ENCODE assay signal across 22 mouse cellular contexts in genomic region chr5:149340361-149340760, GRCm38 (mm10).
A peak's percentile ranks its signal among the peaks of the same experiment; 100 is the strongest.
DNase-seq lines count a peak whose midpoint lies in the region; TF ChIP-seq lines count a peak whose summit lies in the region.
"Had no signal": no experiment of that assay in that cellular context is flagged by ENCODE, and none has a peak within 500 bp of the region (broad histone marks: within the 10 kb centered on the region; RNA-seq: fewer than 3 reads in every experiment).

No protein-coding gene starts in this region.

- peak overlapping the region; percentile 12; the same call in 1 of the 2 replicates for H3K27ac ChIP-seq in layer of hippocampus, adult 2 months
- H3K27ac ChIP-seq: heart, embryonic 13.5 days; hindbrain, embryonic 15.5 days; liver, embryonic 14.5 days; macrophage; midbrain, embryonic 13.5 days had no signal

- peak; percentile 67 to 79 for DNase-seq in adrenal gland, adult (ENCODE audit: inconsistent age in 2 of 2, low spot score in 1 of 2)
- DNase-seq in adrenal gland, postnatal 4 days (ENCODE audit: low spot score in 2 of 2) = no peak
- DNase-seq in layer of hippocampus, adult 2 months (ENCODE audit: low spot score in 2 of 2) = no peak
- no peak for DNase-seq in layer of hippocampus, postnatal 36 days
- peak; percentile 30 for DNase-seq in adipocyte (ENCODE audit: low spot score)
- peak; percentile 52 to 53 for DNase-seq in adrenal gland, postnatal 36 days
- no peak for DNase-seq in spleen, postnatal 14 days (ENCODE audit: low spot score in 2 of 2)
- DNase-seq in retina, embryonic 14.5 days (ENCODE audit: low spot score) = no peak
- DNase-seq: cerebellum, postnatal 14 days; gastrocnemius, postnatal 36 days; kidney, adult 11 months; kidney, postnatal 36 days; liver; lung, adult 2 months; lung, postnatal 10 days; retina, postnatal 1 day had no signal

- no peak for TF ChIP-seq CTCF in layer of hippocampus, adult 2 months (conservative IDR thresholded peaks at IDR 0.05)

- H3K4me3 ChIP-seq in layer of hippocampus, adult 2 months = no peak overlapping the region
- H3K4me3 ChIP-seq: erythroblast, embryonic 14.5 days; heart, embryonic 13.5 days; hindbrain, embryonic 15.5 days; midbrain, embryonic 13.5 days had no signal

Comparison
In these comparisons a context has a peak if more than half of its experiments do, and no peak if none do; other contexts are left out.
1. DNase-seq: peak in adrenal gland, adult (2 of 2), adipocyte (single experiment) and adrenal gland, postnatal 36 days (2 of 2); none in adrenal gland, postnatal 4 days (0 of 2), layer of hippocampus, adult 2 months (0 of 2), layer of hippocampus, postnatal 36 days (0 of 2), spleen, postnatal 14 days (0 of 2) and retina, embryonic 14.5 days (single experiment).